Mouse (Mus musculus) C3H10T1/2 (cell line): Measurements from ENCODE around the gene Cradd. TPM values are rescaled to one million over a fixed set of nuclear protein-coding genes. Genes with fewer than 3 reads are reported as not detected.

Experiments used
- polyA plus RNA-seq, 2 experiments: library from polyadenylated mRNA; unstranded; fragments of >200 nt; fragmentation: generic; extraction: Trizol; gene quantifications; one replicate each; pipeline ENCODE4 v1.2.1; 2012; ENCODE audit warnings: missing spikeins in 2 of 2

Cradd gene
- 10 to 100 TPM in 1 of 2 experiments, 1 to 10 TPM in 1; 3.5 to 10.2 TPM for polyA plus RNA-seq

DNA sequence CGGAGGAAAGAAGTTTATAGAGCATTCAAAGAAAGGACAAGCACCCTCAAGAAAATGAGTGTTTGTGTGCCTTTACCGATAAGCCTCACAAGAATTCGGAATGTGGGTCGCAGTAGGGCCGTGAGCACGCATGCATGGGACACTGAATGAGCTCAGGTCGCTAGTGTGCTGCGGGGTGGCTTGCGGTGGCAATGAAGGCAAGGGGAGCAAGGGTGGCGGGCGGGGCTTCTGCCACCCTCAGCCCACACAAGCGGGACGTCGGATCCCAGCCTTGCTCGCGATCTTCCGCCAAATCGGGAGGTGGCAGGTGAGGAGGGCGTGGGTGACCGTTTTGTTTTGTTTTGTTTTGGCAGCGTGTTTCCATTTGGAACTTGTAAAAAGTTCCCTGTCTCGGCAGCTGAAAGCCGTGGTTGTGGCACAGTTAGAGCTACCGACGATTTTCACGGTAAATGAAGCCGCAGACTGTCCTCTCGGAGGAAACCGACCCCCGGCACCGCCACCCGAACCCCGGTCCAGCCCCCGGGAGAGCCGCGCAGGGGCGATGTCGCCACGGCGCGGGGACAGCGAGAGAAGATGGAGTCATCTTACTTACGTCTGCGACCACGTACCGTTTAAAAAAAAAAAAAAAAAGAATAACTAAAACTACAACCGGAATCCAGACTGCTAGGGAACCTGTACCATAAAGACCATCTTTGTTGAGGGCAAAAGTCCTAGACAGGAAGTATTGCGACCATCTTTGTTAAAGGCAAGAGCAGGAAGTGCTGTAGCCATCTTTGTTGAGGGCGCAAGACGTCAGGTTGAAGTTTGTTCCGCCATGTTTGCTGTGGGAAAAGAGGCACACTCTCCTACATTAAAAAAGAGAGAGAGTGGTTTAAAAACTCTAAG is at the start of gene Cradd:
Gene Cradd (minus strand): TSS at position 741 of the 885 bp plus-strand sequence.

Other genes starting within 250 kb of the Cradd start
- 1 to 10 TPM; 1.4 to 2.9 TPM for gene Socs2, start 93.0 kb upstream of the Cradd start, polyA plus RNA-seq
- gene Mrpl42, start 177.8 kb upstream of the Cradd start, polyA plus RNA-seq, result 100 to 1,000 TPM in 1 of 2 experiments, 10 to 100 TPM in 1; 77.3 to 167 TPM
- gene Ube2n, start 191.0 kb upstream of the Cradd start, polyA plus RNA-seq, result 100 to 1,000 TPM; 116 to 119 TPM
- gene Nudt4, start 240.0 kb upstream of the Cradd start, polyA plus RNA-seq, result 10 to 100 TPM; 12.2 to 30.3 TPM